26 mouse cellular contexts compared by ENCODE assay signal in the genomic region with DNA sequence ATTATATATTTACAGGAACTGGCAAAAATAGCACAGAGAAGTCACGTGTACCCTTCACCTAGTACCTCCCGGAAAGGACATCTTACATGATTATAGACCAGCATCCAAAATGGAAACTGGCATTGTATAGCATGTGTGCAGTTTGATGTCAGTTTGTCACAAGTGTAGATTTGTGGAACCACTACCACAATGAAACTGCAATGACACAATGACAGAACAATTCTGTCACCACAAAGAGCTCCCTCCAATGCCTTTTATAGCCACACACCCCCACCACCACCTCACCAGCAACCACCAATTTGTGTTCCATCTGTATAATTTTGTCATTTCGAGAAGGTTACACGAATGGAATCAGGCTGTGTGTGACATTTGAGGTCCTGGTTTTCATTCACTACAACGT.
"Had no signal": no experiment of that assay in that cellular context is flagged by ENCODE, and none has a peak within 500 bp of the region (broad histone marks: within the 10 kb centered on the region; RNA-seq: fewer than 3 reads in every experiment).

No protein-coding gene starts in this region.

- H3K36me3 ChIP-seq: intestine, embryonic 15.5 days; limb, embryonic 15.5 days; liver, embryonic 12.5 days had no signal

- H3K4me2 ChIP-seq: heart, embryonic 11.5 days; heart, embryonic 13.5 days; heart, embryonic 15.5 days; hindbrain, embryonic 12.5 days; hindbrain, embryonic 14.5 days; intestine, embryonic 15.5 days; limb, embryonic 13.5 days; limb, embryonic 15.5 days; liver, embryonic 12.5 days had no signal

- DNase-seq: gastrocnemius, adult 2 months; gastrocnemius, postnatal 10 days; gastrocnemius, postnatal 25 days; heart, adult 11 months; heart, adult 2 months; heart, postnatal 4 days; kidney, adult 18-20 months; kidney, adult 8-10 months; kidney, postnatal 10 days; kidney, postnatal 25 days; kidney, postnatal 4 days had no signal

- H3K9ac ChIP-seq: heart, embryonic 13.5 days; heart, embryonic 15.5 days; hindbrain, embryonic 12.5 days; hindbrain, embryonic 14.5 days; intestine, embryonic 15.5 days; limb, embryonic 13.5 days; limb, embryonic 15.5 days; liver, embryonic 12.5 days had no signal

- ATAC-seq: hindbrain, embryonic 16.5 days; inflammation-experienced regulatory T-cells, adult 6 months; intestine, embryonic 15.5 days; intestine, postnatal 0 days; liver, embryonic 12.5 days had no signal

- H3K4me3 ChIP-seq: gastrocnemius, adult 2 months; heart, adult 2 months; heart, embryonic 13.5 days; heart, embryonic 15.5 days; hindbrain, embryonic 10.5 days; hindbrain, embryonic 12.5 days; intestine, embryonic 15.5 days; layer of hippocampus, adult 2 months; left cerebral cortex, adult 2 months; limb, embryonic 13.5 days; limb, embryonic 15.5 days; liver, embryonic 12.5 days had no signal

- H3K9me3 ChIP-seq: heart, embryonic 13.5 days; heart, embryonic 15.5 days; hindbrain, embryonic 10.5 days; hindbrain, embryonic 12.5 days; intestine, embryonic 15.5 days; limb, embryonic 13.5 days; limb, embryonic 15.5 days; liver, embryonic 12.5 days had no signal

- H3K27ac ChIP-seq: gastrocnemius, adult 2 months; heart, adult 2 months; heart, embryonic 13.5 days; heart, embryonic 15.5 days; hindbrain, embryonic 10.5 days; hindbrain, embryonic 12.5 days; hindbrain, embryonic 14.5 days; intestine, embryonic 15.5 days; layer of hippocampus, adult 2 months; left cerebral cortex, adult 2 months; limb, embryonic 13.5 days; limb, embryonic 15.5 days; liver, embryonic 12.5 days had no signal

- H3K27me3 ChIP-seq: heart, embryonic 13.5 days; heart, embryonic 15.5 days; hindbrain, embryonic 12.5 days; intestine, embryonic 15.5 days; limb, embryonic 13.5 days; limb, embryonic 15.5 days; liver, embryonic 12.5 days had no signal

- H3K4me1 ChIP-seq: liver, embryonic 12.5 days had no signal
